Mouse (Mus musculus): Measurements from ENCODE around the gene Tpt1. TPM values are rescaled to one million over a fixed set of nuclear protein-coding genes. Genes with fewer than 3 reads are reported as not detected.
A peak's percentile ranks its signal among the peaks of the same experiment; 100 is the strongest.

Tpt1 gene
- polyA plus RNA-seq, 1 experiment from 2014 or later, result 1,264 TPM

GRCm38 (mm10) chr14:75832031-75832430 lies 12.9 kb upstream of the Tpt1 start:
- WGBS, result 81% methylated on average over 2 of the region's 2 CpGs
- Histone ChIP-seq H3K4me3 (ENCODE audit: low read depth, low read length) (no peak overlapping the region), H3K27ac (ENCODE audit: low read length) (no peak overlapping the region), H3K9me3 (ENCODE audit: low read length) (no peaks in the 10 kb centered on the region), H3K27me3 (replicated peaks; ENCODE audit: insufficient read depth, low read length) (no peaks in the 10 kb centered on the region), H3K36me3 (ENCODE audit: insufficient read depth, low read length) (no peaks in the 10 kb centered on the region), H3K4me2 (replicated peaks; ENCODE audit: low read depth, low read length) (no peak overlapping the region), H3K9ac (replicated peaks; ENCODE audit: low read depth) (no peak overlapping the region), H3K4me1 (ENCODE audit: insufficient read depth, low read depth, low read length) (peaks cover 13% of the 10 kb centered on the region; the same call in 1 of the 2 replicates)
- no peak for ATAC-seq
- TF ChIP-seq EP300 (IDR thresholded peaks at IDR 0.05), result peak; percentile 53; the same call in 1 of the 2 replicates
- TF ChIP-seq CTCF (IDR thresholded peaks at IDR 0.05), result no peak
- peak; percentile 59 for DNase-seq (ENCODE audit: low spot score)

- Histone ChIP-seq H3K27me3 (replicated peaks; ENCODE audit: insufficient read depth, low read length) (no peaks in the 10 kb centered on the region), H3K4me2 (replicated peaks; ENCODE audit: low read depth, low read length) (peak overlapping the region; percentile 95), H3K4me3 (ENCODE audit: low read depth, low read length) (no peak overlapping the region), H3K4me1 (ENCODE audit: insufficient read depth, low read depth, low read length) (peaks cover 13% of the 10 kb centered on the region; the same call in 1 of the 2 replicates), H3K36me3 (ENCODE audit: insufficient read depth, low read length) (no peaks in the 10 kb centered on the region), H3K9ac (replicated peaks; ENCODE audit: low read depth) (peak overlapping the region; percentile 5; the same call in 1 of the 2 replicates), H3K9me3 (ENCODE audit: low read length) (no peaks in the 10 kb centered on the region), H3K27ac (ENCODE audit: low read length) (peak overlapping the region; percentile 100)
- WGBS, result 33% methylated on average over 4 of the region's 4 CpGs
- DNase-seq (ENCODE audit: low spot score) (peak; percentile 60), ATAC-seq (no peak)
- TF ChIP-seq CTCF (IDR thresholded peaks at IDR 0.05), result no peak
Measured at GRCm38 (mm10) chr14:75832982-75833381, 11.9 kb upstream of the Tpt1 start.

GRCm38 (mm10) chr14:75833546-75834250 lies 11.2 kb upstream of the Tpt1 start:
- TF ChIP-seq EP300 (IDR thresholded peaks at IDR 0.05) (no peak), CTCF (IDR thresholded peaks at IDR 0.05) (no peak)
- Histone ChIP-seq H3K4me3 (ENCODE audit: low read depth, low read length) (peak overlapping the region; percentile 24), H3K4me2 (replicated peaks; ENCODE audit: low read depth, low read length) (peak overlapping the region; percentile 95), H3K27ac (ENCODE audit: low read length) (peak overlapping the region; percentile 100), H3K9ac (replicated peaks; ENCODE audit: low read depth) (peak overlapping the region; percentile 5), H3K36me3 (ENCODE audit: insufficient read depth, low read length) (no peaks in the 10 kb centered on the region), H3K4me1 (ENCODE audit: insufficient read depth, low read depth, low read length) (peaks cover 13% of the 10 kb centered on the region; the same call in 1 of the 2 replicates), H3K27me3 (replicated peaks; ENCODE audit: insufficient read depth, low read length) (no peaks in the 10 kb centered on the region), H3K9me3 (ENCODE audit: low read length) (no peaks in the 10 kb centered on the region)
- WGBS, result 5% methylated on average over 12 of the region's 12 CpGs
- peak; percentile 39 for ATAC-seq
- DNase-seq (ENCODE audit: low spot score), result no peak

GRCm38 (mm10) chr14:75834251-75834738 lies 10.6 kb upstream of the Tpt1 start:
- Histone ChIP-seq H3K27ac (ENCODE audit: low read length) (peak overlapping the region; percentile 100), H3K9ac (replicated peaks; ENCODE audit: low read depth) (peak overlapping the region; percentile 86), H3K4me3 (ENCODE audit: low read depth, low read length) (peak overlapping the region; percentile 41), H3K4me1 (ENCODE audit: insufficient read depth, low read depth, low read length) (peaks cover 8% of the 10 kb centered on the region; the same call in 1 of the 2 replicates), H3K36me3 (ENCODE audit: insufficient read depth, low read length) (no peaks in the 10 kb centered on the region), H3K27me3 (replicated peaks; ENCODE audit: insufficient read depth, low read length) (no peaks in the 10 kb centered on the region), H3K9me3 (ENCODE audit: low read length) (no peaks in the 10 kb centered on the region), H3K4me2 (replicated peaks; ENCODE audit: low read depth, low read length) (peak overlapping the region; percentile 95)
- TF ChIP-seq EP300 (IDR thresholded peaks at IDR 0.05), result peak; percentile 93
- TF ChIP-seq CTCF (IDR thresholded peaks at IDR 0.05), result no peak
- WGBS, result under 1% methylated on average over 10 of the region's 10 CpGs
- ATAC-seq, result peak; percentile 92
- peak; percentile 99 for DNase-seq (ENCODE audit: low spot score)

DNA sequence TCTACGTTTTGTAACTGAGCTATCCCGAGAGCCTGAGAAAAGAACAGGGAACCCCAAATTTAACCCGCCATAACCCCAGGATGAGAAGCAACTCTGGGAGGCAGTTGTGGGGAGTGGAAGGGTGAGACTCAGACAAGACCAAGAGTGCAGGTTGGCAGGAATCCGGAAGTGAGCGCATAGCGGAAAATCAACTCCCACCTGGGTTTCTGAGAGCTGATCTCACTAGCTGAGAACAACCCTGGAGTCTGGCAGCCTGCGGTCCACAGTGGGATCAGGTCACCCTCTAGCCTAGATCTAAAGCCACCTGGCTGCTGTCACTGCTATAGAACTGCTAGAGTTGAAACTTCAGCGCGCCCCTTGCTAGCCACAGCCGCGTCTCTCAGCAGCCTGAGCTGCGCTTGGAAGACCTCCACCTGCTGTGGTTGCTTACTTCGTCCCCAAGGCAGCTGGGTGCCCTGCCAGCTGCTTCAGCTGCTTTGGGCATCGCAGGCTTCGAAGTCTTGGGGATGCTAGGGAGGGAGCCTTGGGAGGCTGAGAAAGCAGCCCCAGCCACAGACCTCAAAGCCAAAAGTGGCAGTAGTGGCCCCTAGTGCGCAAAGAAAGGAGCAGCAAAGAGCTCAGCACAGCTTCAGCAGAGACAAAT lies 10.0 kb upstream of the Tpt1 start:
- Histone ChIP-seq H3K27ac (ENCODE audit: low read length) (peak overlapping the region; percentile 100), H3K9ac (replicated peaks; ENCODE audit: low read depth) (peak overlapping the region; percentile 86), H3K4me3 (ENCODE audit: low read depth, low read length) (peak overlapping the region; percentile 41), H3K9me3 (ENCODE audit: low read length) (no peaks in the 10 kb centered on the region), H3K36me3 (ENCODE audit: insufficient read depth, low read length) (no peaks in the 10 kb centered on the region), H3K27me3 (replicated peaks; ENCODE audit: insufficient read depth, low read length) (no peaks in the 10 kb centered on the region), H3K4me2 (replicated peaks; ENCODE audit: low read depth, low read length) (peak overlapping the region; percentile 95), H3K4me1 (ENCODE audit: insufficient read depth, low read depth, low read length) (peaks cover 8% of the 10 kb centered on the region; the same call in 1 of the 2 replicates)
- DNase-seq (ENCODE audit: low spot score) (peak; percentile 94), ATAC-seq (peak; percentile 72)
- 0% methylated on average over 15 of the region's 16 CpGs for WGBS
- TF ChIP-seq CTCF (IDR thresholded peaks at IDR 0.05), result peak; percentile 54
- TF ChIP-seq EP300 (IDR thresholded peaks at IDR 0.05), result no peak

- Histone ChIP-seq H3K27ac (ENCODE audit: low read length) (no peak overlapping the region), H3K4me2 (replicated peaks; ENCODE audit: low read depth, low read length) (no peak overlapping the region), H3K9ac (replicated peaks; ENCODE audit: low read depth) (no peak overlapping the region), H3K27me3 (replicated peaks; ENCODE audit: insufficient read depth, low read length) (no peaks in the 10 kb centered on the region), H3K9me3 (ENCODE audit: low read length) (no peaks in the 10 kb centered on the region), H3K4me3 (ENCODE audit: low read depth, low read length) (no peak overlapping the region), H3K36me3 (ENCODE audit: insufficient read depth, low read length) (no peaks in the 10 kb centered on the region), H3K4me1 (ENCODE audit: insufficient read depth, low read depth, low read length) (peaks cover 8% of the 10 kb centered on the region; the same call in 1 of the 2 replicates)
- no peak for DNase-seq (ENCODE audit: low spot score)
- WGBS, result 91% methylated on average over 3 of the region's 3 CpGs
- no peak for TF ChIP-seq CTCF (IDR thresholded peaks at IDR 0.05)
- no peak for TF ChIP-seq EP300 (IDR thresholded peaks at IDR 0.05)
- ATAC-seq, result no peak
Measured at GRCm38 (mm10) chr14:75836579-75836978, 8.3 kb upstream of the Tpt1 start.
